Mouse (Mus musculus): Measurements from ENCODE around the gene Mrgpra6.

The Mrgpra6 gene

DNA sequence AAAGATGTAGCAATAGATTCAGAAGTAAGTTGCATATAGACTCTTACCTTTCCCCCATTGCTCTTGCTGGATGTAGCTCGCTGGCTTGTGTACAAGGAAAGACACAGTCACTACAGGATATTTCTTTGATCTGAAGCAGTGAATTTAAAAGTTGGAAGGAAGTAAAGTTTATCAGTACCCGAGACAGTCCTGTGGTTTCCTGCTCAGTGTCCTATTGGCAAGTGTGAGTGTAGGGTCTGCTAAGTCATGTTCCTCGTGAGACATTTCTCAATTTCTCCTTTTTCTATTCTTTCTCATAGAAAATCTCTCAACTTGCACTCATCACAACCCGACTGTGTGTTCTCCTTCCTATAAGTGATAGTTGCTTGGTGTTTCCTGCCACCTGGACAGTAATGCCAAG lies at the start of gene Mrgpra6:
Mrgpra6 (minus strand) TSS at position 91 of the 400 bp plus-strand sequence.
- DNase-seq, result no peak

DNA sequence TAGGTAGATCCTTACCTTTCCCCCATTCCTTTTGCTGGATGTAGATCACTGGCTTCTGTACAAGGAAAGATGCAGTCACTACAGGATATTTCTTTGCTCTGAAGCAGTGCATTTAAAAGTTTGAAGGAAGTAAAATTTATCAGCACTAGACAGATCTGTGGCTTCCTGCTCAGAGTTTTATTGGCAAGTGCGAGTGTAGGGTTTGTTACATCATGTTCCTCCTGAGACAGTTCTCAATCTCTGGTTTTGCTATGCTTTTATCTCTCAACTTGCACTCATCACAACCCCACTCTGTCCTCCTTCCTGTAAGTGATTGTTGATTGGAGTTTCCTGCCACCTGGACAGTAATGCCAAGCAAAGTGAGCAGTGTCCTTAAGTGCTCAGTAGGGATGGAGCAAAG lies 48.0 kb upstream of the Mrgpra6 start, which contains the start of gene Mrgpra9:
Mrgpra9 (minus strand) TSS at position 79 of the 400 bp plus-strand sequence.
- DNase-seq, result no peak

DNA sequence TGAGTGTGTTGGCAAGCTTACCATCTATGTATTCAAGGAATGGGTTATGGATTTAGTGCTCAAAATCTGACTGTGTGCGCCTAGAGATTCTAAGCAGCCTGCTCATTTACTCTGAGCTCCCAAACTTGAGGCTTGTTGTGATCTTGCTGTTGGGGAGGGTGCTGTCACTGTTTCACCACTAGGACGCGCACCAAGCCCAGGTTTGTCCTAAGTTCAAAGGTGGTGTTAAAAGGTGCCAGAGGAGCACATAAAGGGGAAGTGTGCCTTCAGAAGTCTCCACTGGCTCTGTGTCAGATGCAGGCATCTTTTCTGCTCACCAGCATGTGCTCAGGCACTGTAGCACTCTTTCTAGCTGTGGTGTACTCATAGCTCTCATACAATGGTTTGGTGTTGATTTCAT lies 39.9 kb upstream of the Mrgpra6 start:
- no peak for DNase-seq

DNA sequence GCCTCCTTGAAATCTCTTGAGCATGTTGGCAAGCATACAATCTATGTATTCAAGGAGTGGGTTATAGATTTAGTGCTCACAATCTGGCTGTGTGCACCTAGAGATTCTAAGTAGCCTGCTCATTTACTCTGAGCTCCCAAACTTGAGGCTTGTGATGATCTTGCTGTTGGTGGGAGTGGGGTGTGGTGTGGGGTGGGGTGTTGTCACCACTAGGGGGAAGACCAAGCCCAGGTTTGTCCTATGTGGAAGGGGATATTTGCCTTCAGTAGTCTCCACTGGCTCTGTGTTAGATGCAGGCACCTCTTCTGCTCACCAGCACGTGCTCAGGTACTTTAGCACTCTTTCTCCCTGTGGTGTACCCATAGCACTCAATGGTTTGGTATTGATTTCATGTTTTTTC lies 9.4 kb downstream of the Mrgpra6 start:
- DNase-seq, result no peak

DNA sequence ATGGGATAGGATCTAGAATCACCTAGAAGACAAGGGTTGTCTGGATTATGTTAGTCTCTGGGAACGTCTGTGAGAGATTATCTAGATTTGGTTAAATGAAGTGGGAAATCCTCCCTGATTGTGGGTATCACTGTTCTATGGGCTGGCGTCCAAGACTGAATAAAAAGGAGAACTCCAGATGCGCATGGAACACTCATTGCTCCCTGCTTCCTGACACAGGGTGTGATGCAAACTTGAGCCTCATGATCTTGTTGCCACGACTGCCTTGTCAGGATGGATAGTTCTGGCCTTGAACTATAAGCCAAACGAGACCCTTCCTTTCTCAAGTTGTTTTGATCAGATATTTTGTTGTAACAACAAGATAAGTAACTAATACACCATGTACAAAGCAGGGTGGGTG lies 33.9 kb downstream of the Mrgpra6 start:
- no peak for DNase-seq

DNA sequence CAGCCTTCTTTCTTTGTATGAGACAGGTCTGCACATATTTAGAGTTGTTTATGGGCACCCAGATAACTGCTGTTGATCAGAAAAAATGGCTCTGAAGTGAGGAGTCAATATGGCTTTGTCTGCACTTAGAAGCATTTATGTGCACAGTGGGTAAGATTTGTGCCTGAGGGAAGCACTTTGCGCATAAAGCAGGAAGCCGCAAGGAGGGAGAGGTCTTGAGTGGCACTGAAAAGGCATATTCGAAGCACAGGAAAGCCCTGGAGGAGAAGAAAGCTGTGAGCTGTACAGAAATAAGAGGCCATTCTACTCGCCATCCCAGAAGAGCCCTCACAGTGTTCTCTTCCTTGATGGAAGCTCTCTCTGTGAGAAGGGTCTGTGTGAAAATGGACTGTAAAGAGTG lies 39.7 kb downstream of the Mrgpra6 start:
- no peak for DNase-seq

DNA sequence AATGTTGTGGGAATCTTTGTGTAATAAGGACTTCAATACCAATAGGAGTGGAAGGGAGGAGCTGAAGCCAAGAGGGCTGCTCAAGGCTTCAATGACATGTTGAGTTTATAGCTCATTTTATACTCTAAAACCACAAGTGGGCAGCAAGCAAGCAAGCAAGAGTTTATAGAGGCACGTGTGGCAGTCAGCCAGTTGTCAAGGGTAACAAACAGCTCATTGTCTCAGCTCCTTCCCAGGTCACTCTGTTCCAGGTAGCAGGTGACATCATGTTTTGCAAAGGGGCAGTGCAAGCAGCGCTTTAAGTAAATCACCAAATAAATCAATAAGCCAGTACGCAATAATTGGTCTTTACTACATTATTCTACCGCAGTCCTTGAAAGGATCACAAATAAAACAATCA lies 41.5 kb downstream of the Mrgpra6 start:
- peak in 1 of 2 experiments; percentile 30 for DNase-seq

DNA sequence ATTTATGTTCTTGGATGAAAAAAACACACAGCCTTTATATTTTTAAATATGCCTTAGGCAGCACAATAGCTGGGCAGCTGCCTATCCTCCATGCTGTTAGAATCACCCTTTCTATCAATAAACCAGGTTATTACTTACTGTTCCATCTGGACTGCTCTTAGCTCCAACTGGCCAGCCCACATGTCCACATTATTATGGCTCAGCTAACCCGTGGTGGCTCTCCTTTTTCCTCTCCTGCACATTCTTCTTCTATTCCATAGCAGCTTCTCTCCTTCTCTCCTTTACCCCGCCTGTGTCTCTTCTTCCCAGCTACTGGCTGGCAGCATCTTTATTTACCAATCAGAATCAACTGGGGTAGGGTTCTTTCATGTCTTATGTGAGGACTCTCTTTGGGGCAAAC lies 46.3 kb downstream of the Mrgpra6 start:
- peak; percentile 54 to 62 for DNase-seq

DNA sequence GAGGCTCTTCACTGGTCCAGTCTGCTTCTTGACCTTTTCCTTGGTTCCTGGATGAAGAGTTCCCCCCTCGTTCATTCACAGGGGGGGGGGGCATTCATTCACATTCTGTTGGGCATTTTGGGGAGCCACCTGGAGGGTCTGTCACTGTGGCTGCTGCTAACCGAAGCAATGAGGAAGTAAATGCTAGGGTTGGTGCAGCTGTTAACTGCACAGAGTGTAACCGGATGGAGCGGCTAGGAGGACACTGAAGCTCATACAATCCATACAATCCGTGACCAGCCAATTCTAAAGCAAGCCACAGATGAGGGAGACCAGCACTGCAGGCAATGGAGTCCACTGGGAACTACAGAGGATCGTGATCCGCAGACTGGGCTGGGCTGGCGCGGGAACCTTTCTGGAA lies 47.0 kb downstream of the Mrgpra6 start:
- no peak for DNase-seq

DNA sequence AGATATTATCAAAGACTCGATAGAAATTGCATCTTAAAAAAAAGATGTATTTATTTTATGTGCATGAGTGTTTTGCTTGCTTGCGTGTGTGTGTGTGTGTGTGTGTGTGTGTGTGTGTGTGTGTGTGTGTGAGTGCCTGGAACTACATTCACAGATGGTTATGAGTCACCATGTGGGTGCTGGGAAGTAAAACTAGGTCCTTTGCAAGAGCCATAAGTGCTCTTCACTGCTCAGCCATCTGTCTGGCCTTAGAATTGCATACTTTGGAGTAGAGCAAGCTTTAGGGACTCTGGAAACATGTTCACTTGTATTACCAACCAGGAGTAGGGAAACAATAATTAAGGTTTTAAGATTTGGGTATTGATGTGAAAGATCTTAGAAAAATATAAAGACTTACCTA lies 48.9 kb downstream of the Mrgpra6 start:
- no peak for DNase-seq

DNA sequence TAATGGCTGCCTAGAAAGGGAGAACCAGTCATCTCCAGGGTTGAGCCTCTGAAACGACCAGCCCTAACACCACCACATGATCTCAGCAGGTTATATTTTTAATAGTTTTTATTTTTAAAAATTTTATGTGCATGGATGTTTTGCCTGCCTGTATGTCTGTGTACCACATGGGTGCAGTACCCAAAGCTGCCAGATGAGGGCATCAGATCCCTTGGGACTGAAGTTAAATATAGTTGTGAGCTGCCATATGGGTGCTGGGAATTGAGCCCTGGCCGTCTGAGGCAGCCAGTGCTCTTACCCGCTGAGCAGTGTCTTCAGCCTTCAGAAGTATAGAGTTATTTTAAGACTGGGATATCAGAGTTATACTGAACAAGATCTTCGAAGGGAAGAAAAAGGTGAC lies 49.3 kb downstream of the Mrgpra6 start:
- peak in 1 of 2 experiments; percentile 42 for DNase-seq

DNA sequence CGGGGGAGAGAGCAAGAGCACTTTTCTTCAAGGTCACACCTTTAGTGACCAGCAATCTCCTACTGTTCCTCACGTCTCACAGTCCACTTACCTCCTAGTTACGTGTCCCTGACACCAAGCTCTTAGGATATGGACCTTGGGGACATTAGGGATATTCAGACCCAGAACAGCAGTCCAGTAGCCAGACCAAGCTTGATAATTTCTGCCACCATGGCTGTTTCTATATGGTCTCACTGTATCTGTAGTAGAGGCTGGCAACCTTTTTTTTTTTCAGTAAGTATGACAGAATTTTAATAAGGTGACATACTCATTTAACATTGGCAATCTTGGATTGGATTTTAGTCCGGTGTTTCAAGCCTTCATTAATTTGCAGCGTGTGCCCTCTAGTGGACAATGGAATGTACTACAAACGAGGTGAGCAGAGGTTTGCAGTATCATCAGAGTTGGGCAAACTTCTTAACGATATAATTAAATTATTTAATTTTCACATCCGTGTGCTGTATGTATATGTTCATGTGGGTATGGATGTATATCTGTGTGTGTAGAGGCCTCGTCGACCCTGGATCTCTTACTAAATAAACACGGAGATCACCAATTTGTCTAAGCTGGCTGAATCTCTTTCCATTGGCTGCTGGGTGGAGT lies 54.2 kb downstream of the Mrgpra6 start:
- peak; percentile 64 to 70 for DNase-seq

DNA sequence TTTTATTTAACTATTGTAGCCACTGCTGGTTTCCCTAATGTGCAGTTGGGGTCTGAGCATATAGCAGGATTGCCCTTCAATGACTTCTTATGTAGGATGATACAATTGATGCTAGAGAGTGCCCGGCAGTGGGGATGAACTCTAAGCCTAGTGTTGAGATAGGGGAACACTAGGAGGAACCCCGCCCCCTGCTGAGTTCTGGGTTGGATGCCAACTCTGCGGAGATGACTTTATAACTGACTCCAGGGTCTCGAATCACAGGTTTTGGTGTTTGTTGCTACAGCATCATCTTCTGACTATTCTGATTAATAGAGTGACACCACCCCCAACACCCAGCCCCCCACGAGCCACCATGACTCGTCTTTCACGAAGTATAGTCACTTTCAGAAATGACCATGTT lies 56.4 kb downstream of the Mrgpra6 start:
- DNase-seq, result peak; percentile 48 to 55

DNA sequence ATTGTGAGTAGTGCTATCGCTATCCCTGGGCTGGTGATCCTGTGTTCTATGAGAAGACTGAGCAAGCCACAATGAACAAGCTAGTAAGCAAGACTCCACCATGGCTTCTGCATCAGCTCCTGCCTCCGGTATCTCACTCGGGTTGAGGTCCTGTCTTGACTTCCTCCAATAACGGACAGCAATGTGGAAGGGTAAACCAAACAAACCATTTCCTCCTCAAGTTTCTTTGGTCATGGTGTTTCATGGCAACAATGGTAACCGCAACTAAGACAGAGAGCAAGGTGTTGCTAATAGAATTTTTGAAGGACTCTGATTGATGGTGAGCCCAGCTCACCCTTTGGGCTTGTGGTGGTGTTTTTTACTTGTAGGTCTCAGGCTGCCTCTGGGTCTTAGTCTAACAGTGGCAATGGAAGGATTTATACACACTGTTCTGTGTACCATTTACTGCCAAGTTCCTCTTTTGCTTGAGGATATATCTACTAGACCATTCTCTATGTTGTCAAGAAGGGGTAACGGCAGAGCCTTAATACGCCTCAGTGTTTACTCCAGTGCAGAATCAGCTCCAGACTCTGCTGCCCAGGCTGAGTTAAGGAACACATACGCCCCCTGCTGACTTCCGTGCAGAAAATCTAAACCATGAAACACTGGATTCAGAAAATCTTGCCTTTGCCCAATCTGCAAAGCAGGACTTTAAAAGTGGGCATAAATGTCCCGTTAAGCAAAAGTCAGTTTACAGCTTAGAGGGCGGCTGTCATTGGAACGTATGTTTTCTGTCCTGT lies 58.5 kb downstream of the Mrgpra6 start:
- DNase-seq, result peak; percentile 72 to 73

DNA sequence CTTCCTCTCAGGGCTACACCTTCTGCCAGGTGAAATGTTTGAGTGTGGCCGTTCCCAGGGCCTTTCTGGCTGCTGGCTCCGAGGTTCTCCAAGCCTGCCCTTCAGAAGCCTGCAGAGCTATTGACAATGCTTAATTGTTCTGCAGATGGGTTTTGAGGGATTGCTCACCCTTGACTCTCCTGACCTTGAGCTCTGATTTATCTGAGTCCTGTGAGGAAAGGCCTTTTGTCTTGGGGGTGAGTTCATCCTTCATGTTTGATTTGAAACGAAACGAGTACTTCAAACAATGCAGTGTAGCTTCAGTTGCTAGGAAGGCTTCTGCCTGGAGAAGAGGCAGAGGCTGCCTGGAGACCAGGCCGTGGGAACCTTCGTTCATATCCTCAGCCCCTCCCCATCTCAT lies 60.4 kb downstream of the Mrgpra6 start:
- DNase-seq, result no peak

DNA sequence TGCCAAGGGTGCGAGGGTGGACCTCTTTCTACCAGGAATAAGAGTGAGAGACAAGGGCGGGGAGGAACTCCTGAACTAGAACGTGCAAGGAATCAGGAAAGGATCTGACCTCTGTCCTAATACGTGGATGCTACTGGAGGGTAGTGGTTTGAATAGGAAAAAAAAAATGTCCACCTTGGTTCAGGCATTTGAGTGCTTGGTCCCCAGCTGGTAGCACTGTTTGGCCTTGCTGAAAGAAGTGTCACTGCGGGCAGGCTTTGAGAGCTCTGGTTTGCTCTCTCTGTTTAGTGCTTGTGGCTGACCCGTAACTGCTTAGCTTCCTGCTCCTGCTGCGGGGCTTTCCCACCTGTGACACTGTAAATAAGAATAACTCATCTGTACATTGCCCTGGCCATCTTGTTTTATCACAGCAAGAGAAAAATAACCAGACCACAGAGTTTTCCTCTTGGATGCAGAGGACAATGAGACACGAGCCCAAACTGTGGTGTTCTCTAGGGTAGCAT lies 64.8 kb downstream of the Mrgpra6 start:
- no peak for DNase-seq

Data from cerebellum, postnatal 10 days (tissue).